Mouse (Mus musculus) layer of hippocampus, postnatal 25 days (tissue): ENCODE measurements around the gene Abcb9. TPM values are rescaled to one million over a fixed set of nuclear protein-coding genes. Genes with fewer than 3 reads are reported as not detected.
"Not testable (repeated sequence)": the region's sequence is repeated elsewhere in the genome, so short reads cannot be mapped to it uniquely, and the experiment has no call there.

Source experiments
- DNase-seq, 2 experiments: peaks; one replicate each; pipeline ENCODE4 v3.0.0; 2022; ENCODE audit warnings: mixed read lengths in 2 of 2, low spot score in 1 of 2; ENCODE audit errors: extremely low spot score in 1 of 2
- total RNA-seq, 2 experiments: library from RNA; stranded (reverse); gene quantifications; 2 replicates each; pipeline ENCODE4 v1.2.3; 2021

Abcb9 gene
- total RNA-seq, 2 experiments from 2014 or later, result 29.3 to 33.8 TPM

DNA sequence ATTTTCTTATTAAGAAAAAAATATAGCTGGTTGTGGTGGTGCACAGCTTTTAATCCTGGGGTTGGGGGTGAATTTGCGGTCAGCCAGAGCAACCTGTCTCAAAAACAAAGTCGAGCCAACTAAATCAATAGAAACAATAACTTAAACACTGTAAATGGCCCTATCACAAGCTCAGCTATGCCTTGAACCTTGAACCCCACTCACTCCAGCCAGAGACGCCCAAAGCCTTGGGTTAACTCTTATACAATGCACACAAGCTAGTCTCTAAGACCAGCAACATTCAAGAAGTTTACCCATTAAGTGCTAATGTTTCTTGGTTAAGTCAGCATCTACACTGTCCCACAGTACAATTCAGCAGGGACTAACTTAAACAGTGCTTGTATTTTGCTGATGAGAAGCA, 25.9 kb downstream of the Abcb9 start:
- no peak for DNase-seq

GRCm38 (mm10) chr5:124062037-124062824, 33.4 kb downstream of the Abcb9 start:
- no peak for DNase-seq

GRCm38 (mm10) chr5:124059677-124060076, 35.9 kb downstream of the Abcb9 start:
- DNase-seq, result no peak

DNA sequence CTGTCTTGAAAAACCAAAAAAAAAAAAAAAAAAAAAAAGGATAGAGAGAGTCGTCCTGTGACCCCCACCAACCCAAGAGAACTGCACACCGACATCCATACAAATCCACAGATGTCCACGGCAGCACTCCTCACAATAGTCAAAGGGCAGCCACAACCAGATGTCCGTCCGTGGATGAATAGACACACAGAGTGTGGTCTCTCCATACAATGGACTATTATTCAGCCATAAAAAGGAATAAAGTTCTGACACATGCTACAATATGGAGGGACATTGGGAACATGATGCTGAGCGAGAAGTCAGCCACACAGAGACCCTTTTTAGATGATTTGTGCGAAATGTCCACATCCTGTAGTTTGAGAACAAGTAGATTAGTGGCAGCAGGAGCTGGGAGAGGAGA, 36.8 kb downstream of the Abcb9 start:
- DNase-seq, result no peak

DNA sequence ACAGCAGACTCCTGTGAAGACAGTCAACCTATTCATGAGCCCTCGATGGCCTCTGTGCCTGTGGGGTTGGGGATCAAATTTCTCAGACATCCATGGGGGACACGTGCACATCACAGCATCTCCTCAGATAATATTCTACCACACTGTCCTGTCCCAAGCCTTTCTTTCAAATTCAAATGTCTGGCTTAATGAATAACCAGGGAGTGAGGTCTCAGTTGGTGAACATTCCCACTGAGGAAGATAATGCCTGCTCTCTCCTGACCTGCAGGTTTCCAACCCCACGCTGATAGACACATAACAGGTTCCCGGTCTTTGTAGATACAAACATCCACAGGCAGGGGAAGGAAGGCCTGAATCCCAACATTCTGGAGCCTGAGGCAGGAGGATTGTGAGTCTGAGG, 38.6 kb downstream of the Abcb9 start:
- no peak for DNase-seq

- no peak for DNase-seq
Measured at GRCm38 (mm10) chr5:124056219-124056618, 39.4 kb downstream of the Abcb9 start.

- not testable (repeated sequence) for DNase-seq
Measured at GRCm38 (mm10) chr5:124052641-124053040, 43.0 kb downstream of the Abcb9 start.

DNA sequence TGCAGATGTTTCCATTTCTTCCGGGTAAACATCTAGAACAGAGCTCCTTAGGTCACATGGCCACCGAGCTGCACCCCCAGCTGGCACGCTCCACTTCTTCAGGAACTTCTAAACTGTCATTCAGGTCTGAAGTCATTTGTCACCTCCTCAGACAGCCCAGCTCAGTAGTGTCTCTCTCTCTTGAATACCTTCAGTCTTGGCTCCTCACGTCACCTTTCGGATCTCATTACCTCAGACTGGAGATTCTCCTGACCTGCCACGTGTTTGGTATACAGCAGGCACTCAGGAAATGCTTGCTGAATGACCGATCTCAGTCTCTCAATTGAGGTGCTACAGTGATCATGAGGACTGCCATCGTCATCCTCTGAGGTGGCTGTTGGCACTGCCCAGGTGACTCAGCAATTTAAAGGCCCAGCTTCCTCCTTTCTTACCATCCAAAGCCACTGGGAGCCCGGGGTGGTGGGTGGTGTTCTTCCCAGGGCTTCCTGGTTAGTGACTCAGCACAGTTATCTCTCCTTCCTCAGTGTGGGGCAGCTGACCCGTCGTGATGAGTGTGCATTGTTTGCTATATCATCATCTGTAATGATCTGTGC, 43.6 kb downstream of the Abcb9 start:
- DNase-seq, result no peak

GRCm38 (mm10) chr5:124050095-124051050, 45.2 kb downstream of the Abcb9 start:
- no peak for DNase-seq

DNA sequence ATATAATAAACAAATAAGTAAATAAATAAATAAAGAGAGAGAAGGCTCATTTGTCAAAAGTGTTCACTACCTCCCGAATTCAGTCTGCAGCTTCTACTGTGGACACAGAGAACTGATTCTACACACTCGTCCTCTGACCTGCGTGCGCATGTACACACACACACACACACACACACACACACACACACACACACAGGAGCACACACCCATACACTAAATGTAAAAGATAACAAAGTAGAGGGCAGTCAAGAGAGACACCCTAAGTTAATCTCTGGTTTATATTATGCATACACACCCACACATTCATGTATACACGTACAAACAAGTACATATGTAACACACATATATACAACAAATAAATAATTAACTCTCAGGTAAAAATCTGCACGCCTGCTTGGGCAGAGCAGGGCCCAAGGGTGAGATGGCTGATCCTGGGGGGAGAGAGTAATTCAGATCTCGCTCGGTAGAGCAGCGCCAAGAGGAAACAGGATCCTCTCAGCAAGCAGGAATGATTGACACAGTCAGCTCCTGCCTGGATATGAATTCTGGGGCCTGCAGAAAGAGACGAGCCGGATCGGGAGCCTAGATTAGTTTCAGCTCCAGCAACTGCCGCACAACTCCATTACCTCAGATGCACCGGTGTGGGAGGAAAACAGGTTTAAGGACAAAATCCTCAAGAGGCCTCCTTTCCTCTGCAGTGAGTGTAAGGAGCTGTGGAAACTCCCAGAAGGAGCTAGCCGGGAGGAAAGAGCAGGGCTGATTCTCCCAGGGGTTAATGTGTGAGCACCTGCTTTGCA, 46.2 kb downstream of the Abcb9 start:
- DNase-seq, result no peak

DNA sequence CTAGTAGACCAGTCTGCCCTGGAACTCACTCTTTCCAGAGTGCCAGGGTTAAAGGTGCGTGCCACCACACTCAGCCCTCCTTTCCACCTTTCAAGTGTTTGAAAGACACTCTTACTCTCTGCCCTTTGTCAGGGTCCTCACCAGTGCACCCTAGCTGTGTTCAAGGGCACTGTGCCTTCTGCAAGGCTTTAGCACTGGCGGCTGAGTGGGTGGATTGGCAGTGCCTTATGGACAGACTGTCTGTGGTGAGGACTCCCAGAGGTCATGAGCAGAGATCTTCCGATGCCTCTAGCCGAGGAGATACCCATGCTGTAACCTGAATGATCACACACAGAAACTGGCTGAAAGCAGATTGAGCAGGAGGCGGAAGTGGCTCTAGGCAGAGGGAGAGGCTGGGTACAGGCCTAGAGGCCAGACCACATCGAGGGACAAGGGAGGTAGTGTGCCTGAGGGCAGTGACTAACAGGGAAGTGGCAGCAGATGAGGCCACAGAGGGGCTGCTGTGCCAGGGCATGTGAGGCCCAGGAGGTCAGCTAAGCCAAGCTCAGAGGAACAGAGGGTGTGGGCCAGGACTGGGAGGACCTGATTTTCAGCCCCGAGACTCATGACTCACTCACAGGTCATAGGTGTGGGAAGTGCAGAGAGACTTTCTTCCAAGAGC, 48.7 kb downstream of the Abcb9 start:
- DNase-seq, result no peak

DNA sequence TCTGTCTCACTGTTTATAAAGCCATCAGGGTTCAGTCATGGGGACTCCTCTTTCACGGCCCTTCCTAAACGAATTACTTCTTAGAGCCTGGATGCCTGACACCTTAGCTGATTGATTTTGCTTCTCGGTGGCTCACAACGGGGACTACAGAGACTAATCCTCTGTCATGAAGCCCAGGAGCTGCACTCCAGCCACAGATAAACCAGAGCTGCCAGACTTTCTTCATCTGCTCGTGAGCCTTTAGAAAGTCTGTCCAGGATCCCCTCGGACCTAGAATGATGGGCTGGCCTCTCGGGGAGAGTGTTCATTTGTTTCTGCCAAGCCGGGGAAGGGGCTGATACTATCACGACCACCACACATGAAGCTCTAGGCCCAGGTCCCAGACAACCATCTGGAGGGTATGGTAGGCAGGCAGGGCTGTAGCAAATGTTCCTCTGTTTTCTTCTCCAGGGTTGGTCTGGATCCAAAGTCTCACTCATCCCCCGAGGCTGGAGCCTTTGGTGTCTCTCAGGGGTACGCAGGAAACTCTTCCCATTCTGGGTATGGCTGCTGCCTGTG, 50.1 kb downstream of the Abcb9 start:
- DNase-seq, result no peak

DNA sequence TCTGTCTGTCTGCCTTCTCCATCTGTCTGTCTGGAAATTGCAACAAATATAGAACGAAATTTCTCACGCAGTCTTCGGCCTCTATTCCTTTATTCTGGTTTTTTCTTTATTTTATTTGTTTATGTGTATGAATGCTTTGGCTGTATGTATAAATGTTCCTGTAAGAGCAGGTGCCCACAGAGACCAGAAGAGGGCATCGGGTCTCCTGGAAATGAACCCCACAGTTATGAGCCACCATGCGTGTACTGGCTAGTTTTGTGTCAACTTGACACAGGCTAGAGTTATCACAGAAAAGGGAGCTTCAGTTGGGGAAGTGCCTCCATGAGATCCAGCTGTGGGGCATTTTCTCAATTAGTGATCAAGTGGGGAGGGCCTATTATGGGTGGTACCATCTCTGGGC, 51.6 kb downstream of the Abcb9 start:
- no peak for DNase-seq

DNA sequence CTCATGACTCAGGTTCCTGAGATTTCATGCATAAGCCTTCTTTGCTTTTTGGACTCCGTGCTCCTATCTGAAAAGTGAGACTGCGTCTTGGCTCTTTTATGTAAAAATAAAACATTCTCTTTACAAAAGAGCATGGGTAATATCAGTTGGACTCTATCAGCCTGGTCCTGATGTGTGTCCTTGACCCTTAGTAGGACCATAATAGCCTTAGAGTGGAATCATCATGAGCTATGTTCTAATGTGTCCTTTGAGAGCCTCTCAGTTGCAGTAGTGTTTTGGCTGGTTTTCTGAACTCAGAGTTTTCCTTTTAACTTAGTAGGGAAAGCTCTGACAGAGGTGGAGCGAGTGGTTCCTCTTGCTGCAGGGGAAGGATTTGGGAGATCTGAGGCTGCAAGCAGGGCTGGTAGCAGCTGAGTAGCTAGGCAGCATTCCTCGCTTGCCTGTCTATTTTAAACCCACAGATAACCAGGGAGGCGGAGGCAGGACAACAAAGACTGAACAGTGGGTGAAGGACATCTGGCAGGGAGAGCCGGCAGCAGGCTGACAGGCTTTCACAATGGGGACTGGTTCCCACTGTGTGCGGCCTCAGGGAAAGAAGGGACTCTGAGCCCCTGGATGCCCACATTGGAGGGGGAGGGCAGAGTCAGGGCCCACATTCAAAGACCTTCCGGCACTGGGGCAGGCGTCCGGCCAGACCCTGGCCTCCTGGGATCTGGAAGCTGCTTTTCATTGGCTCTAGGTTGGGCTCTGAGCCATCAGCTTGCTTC, 52.2 kb downstream of the Abcb9 start:
- peak; percentile 60 to 64 for DNase-seq

DNA sequence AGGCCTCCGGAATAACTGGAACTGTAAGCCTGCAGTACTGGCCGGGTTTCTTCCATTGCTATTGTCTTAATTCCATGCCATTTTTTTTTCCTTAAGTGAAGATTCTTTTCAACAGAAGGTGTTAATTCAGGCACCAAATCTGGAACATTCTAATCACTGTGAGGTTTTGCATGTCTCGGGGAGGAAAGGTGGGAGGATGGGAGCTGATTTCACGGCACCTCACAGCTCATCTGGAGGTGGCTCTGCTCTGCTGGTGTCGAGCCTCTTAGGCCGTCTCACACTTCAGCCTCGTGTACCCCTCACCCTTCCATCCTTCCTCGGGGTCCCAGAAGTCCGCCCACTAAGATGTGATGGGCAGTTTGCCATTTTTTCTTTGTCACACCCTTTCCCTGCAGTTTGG, 54.5 kb downstream of the Abcb9 start:
- no peak for DNase-seq

- DNase-seq, result no peak
Measured at GRCm38 (mm10) chr5:124039602-124040001, 56.0 kb downstream of the Abcb9 start.

GRCm38 (mm10) chr5:124036836-124037235, 58.8 kb downstream of the Abcb9 start:
- DNase-seq, result no peak

DNA sequence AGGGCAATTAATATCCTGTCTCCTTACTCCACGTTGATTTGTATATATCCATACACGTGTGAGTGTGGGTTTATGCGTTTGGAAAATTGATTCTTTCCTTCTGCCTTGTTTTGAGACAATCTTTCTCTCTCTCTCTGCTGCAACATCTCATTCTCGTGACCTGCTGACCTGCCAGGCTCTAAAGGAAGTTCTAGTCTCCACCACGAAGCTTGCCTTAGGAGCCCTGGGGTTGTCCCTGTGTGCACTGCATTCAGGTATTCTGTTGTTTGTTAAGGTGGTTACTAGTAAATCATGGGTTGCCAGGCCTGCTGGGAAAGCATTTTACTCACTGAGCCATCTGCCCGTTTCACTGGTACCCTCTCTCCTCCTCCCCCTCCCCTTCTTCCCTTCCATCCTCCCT, 59.3 kb downstream of the Abcb9 start:
- no peak for DNase-seq

GRCm38 (mm10) chr5:124035806-124036205, 59.8 kb downstream of the Abcb9 start:
- DNase-seq, result no peak
